Mouse (Mus musculus) CH12F3 (cell line): ENCODE measurements around the gene 1700034J05Rik.

Experiments
- in situ Hi-C: fragments of 300-500 bp; cut with MboI; formaldehyde crosslinking; loops from 2 replicates; pipeline ENCODE4 v1.14.3; 2020; ENCODE audit warnings: low sequenced_read_pairs

The 1700034J05Rik gene

DNA sequence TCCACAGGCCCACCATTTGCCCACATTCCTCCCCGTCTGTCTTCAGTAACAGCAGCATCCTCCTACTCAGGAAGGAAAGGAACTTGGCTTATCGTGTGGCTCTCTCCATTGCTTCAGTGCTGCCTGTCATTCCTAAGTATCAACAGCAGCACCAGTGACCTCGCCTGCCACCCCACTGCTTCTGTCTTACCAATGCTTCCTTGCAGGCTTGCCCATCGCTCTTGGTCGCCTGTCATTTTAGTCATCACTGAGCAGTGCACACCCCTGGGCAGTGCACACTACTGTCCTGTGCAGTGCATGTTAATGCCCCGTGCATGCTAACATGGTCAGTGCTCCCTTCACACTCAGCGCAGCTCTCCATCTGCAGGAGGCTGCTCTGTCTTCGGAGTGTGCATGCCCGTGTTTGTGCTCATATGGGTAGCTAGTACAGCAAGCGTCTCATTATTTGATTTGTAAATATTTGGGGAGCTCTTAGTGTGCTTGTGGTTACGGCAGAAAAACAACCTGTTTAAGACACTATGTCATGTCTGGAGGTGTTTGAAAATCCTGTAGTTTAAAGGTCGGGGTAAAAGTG is 12.3 kb upstream of the 1700034J05Rik start:
- in situ Hi-C loops = no loop called here

- in situ Hi-C loops = no loop called here
Measured at GRCm38 (mm10) chr6:146965139-146965772, 11.0 kb upstream of the 1700034J05Rik start.

- in situ Hi-C loops = no loop called here
Measured at GRCm38 (mm10) chr6:146963396-146964150, 9.4 kb upstream of the 1700034J05Rik start.

DNA sequence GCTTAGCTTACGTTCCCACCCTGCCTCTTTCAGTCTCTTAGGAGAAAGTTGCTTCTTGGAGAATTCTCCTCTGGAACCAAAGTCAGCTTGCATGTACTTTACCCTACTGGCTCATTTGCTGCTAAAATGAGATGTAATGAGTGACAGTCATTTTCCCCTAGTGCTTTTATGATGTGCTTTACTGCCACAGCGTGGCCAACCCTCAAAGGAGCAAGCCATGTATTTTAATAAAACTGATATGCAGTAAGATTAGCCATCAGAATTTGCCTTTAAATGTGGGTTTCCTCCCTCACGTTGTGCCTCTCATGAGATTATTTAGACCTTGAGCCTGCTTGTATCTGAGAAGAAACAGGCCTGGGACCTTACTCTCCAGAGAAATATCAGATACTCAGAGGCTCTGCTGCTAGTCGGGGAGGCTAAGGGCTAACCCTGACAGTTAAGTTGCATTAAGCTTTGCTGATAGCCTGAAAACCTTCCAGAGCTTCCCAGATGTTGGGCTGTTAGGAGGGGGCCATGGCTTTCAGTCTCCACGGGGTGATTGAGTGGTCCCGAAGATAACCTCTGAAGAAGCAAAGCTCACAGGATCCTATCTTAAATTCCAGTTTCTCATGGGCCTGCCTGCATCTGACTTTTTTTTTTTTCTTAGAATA is 7.7 kb upstream of the 1700034J05Rik start:
- in situ Hi-C loops = no loop called here

DNA sequence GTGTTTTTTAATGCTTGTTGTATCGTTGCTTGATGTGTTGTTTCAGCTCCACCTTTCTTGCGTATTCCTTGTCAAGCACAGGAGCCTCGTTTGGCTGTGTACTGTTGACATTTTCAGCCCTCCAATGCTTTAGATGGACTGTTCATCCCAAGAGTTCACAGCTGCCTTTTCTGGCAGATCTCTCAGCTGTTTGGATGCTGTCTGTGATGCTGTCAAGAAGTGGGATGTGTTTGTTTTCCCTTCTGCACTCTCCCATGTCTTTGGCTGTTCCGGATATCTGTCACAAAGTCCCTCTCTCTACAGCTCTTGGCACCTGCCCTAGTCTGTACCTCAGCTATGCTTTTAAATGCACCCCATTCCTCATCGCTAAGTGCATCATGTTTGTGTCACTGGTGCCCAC is 6.7 kb upstream of the 1700034J05Rik start:
- in situ Hi-C loops = no loop called here

DNA sequence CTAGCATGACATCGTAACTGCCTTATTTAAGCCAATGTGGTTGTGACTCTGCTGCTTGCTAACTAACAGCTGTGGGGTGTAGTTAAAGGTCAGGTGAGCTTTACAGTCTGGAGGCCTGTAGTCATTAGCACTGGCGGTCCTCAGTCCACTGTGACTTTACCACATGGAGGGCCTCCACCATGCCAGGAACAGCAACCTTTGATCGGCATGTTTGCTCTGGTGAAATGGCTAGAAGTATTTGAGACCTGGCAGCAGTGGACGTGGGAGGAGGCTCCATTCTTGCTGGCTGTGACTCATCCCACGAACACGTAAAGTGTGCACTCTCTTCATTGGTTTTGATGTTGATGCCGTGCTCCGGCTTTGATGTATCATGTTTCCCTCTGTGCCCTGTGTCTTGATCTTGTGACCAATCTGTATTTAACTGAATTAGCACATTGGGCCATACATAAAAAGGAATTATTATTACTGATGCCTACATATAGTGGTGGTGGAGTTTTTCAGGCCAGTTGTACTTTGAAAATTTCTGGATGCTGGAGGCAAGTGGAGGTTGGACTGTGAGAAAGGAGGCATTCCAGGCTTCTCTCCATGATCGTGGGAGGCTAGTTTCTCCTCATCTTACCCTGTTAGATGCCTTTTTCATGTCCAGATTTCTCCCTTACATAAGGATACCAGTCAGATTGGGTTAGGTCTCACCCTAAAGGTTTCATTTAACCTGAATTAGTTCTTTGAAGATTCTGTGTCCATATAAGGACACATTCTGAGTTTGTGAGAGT is 5.9 kb upstream of the 1700034J05Rik start:
- in situ Hi-C loops = no loop called here

- in situ Hi-C loops = no loop called here
Measured at GRCm38 (mm10) chr6:146958694-146959093, 4.5 kb upstream of the 1700034J05Rik start.

DNA sequence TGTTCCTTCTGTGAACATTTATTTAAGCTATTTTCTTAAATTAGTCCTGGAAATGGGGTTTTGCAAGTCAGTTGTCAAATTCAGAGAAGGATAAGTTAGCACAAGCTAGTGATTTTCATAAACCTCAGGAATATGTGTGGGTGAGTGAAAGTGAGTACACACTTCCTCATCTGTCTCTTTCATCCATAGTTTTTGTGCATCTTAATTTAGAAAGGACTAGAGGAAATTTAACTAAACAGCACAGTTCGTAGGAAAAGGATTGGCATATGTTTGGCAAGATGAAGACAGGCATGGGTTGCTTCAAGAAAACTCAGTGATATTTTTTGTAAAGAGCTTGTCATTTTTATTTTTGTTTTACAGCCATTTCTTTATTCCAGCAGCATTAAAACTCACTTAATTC is 2.7 kb upstream of the 1700034J05Rik start:
- in situ Hi-C loops = no loop called here

DNA sequence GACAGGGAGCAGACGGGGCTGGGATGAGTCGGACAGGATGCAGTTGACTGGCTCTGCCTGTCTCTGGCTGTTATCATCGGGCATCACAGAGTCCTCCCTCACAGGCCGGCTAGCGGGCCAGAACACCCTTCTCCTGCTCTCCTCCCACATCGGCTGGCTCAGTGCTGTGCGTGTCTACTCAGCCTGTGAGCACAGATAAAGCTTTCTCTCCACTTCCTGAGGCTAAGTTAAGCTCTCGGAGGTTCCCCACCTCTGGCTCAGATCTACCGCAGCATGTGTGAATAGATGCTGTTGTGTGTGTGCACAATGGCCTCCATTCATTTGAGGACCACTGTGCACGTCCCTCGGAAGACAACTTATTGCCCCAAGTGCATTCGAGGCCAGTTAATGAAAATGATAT is 1.7 kb upstream of the 1700034J05Rik start:
- in situ Hi-C loops = no loop called here

DNA sequence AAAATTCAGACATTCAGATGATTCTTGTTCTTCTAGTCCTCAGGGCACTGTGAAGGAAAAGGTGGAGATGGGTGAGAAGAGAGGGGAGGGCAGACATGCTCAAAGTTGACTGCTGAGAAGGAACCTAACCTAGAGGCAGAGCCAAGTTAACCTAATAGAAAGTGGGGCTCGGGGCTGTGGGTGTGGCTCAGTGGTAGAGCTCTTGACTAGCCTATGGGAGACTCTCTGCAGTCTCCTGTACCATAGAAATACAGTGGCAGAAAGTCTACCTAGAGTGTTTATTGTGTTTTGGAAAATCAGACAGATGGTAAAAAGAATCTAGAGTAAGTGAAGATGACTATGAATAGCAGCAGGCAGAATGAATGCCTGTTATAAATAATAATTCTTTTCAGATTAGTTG is 1.3 kb upstream of the 1700034J05Rik start:
- in situ Hi-C loops = no loop called here

GRCm38 (mm10) chr6:146950454-146950832 is 3.8 kb downstream of the 1700034J05Rik start:
- in situ Hi-C loops = no loop called here

- in situ Hi-C loops = no loop called here
Measured at GRCm38 (mm10) chr6:146949682-146950453, 4.4 kb downstream of the 1700034J05Rik start.

GRCm38 (mm10) chr6:146947186-146947585 is 7.0 kb downstream of the 1700034J05Rik start:
- in situ Hi-C loops = no loop called here

DNA sequence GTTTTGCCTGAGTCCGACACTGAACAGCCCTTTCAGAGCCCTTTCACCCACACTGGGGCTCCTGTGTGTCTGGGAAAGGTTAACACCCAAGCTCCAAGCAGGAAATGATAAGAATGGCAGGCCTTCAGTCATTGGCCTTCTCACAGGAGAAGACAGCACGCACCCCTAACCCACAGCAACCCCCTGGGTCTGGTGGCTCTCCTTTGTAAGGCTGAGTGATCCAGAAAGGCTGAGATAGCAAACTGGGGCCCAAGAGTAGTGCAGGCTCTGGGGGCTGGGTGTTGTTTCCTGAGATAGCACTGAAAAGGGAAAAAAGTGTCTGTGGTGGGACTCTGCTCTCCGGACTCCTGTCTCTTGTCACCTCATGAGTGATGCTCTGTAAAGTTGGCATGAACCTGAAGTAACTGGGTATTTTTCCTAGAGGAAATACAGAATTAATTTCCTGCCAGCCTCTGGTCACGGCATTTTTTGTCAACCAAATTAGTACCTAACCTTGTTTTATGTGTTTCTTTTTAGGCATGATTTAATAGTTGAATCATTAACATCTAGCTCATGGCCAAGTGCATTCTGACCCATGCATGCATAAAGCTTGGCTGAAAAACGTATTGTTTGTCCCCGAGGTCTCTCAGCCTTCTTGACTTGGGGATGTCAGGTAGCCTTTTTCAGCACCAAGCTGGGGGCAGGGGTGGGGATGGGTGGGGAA is 7.7 kb downstream of the 1700034J05Rik start:
- in situ Hi-C loops = no loop called here

DNA sequence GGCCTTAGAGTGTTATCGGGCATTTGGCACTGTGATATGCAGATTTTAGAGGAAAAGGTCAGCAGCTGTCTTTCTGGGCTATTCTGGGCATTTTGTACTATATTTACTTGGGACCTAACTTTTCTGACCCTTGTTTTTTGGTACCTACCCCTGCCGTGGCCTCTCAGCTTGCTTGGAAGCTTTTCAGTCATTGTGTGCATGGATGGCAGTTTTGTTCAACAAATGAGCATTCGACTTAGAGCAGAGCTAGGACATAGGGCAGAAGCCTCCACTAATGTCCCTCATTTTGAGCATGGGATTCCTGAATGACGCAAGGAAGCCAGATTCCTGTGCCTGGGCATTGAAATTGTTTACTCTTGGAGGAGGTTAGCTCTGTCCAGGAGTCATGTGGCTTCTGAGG is 9.4 kb downstream of the 1700034J05Rik start:
- in situ Hi-C loops = no loop called here

DNA sequence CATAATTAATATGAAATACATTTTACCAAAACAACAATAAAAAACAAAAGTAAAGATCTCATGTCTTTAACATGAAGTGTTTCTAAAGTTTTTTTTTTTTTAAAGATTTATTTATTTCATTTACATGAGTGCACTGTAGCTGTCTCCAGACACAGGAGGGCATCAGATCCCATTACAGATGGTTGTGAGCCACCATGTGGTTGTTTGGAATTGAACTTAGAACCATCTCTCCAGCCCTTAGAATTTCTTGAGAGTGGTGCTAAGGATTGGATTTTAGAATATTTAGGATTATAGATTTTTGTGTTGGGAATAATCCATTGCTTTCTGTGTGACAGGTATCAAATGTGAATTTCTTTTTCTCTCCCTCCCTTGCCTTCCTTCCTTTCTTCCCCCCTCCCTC is 10.2 kb downstream of the 1700034J05Rik start:
- in situ Hi-C loops = no loop called here

- in situ Hi-C loops = no loop called here
Measured at GRCm38 (mm10) chr6:146941505-146942275, 12.5 kb downstream of the 1700034J05Rik start.

GRCm38 (mm10) chr6:146939026-146939425 is 15.2 kb downstream of the 1700034J05Rik start:
- in situ Hi-C loops = no loop called here

GRCm38 (mm10) chr6:146935957-146936356 is 18.3 kb downstream of the 1700034J05Rik start:
- in situ Hi-C loops = no loop called here
